Mouse (Mus musculus) Muller cell, postnatal 12 days (primary cell): Measurements from ENCODE around the gene Chmp2b.

Source experiments
- DNase-seq: peaks from one replicate; pipeline ENCODE4 v3.0.0-alpha.2; 2015; ENCODE audit errors: inconsistent ontology term

Chmp2b gene

DNA sequence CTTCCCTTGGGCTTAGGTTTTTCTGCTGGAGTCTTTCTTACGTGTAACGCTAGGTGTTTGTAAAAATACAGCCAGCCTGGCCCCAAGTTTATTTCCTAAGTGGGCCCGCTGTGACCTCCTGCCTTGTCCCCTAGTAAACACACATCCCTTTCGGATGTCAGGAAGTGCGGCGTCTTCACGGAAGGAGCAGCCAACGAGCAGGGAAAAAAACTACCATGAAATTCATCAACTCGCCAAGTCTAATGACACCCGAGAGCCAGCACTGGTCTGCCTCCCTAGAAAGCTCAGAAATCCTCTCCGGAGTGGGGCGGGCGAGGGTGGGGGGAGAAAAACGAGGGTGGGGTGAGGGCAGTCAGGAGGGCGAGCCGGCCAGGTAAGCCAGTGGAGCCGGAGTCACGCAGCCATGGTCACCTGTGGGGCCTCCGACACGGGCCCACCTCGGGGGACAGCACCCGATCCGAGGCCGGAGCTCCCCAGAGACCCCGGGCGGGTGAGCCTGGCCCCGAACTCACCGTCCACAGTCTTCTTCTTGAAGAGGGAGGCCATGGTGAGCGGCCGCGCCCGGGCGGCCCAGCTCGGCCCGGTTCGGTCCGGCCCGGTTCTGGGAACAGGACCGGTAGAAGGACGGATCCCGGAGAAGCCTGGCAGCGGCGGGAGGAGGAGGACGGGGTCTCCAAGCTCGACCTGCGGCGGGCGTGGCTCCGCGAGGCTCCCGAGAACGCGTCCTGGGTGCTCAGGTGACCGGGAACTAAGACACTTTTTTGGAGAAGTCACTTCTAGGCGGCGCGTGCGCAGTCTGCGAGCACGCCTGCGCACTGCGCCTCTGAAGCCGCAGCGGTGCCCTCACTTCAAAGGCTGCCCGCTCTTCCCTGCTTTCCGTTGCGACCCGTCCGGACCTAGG is at the start of gene Chmp2b:
TSS of gene Chmp2b (minus strand) at position 764 of the 901 bp plus-strand sequence.
- DNase-seq = peak; percentile 88

DNA sequence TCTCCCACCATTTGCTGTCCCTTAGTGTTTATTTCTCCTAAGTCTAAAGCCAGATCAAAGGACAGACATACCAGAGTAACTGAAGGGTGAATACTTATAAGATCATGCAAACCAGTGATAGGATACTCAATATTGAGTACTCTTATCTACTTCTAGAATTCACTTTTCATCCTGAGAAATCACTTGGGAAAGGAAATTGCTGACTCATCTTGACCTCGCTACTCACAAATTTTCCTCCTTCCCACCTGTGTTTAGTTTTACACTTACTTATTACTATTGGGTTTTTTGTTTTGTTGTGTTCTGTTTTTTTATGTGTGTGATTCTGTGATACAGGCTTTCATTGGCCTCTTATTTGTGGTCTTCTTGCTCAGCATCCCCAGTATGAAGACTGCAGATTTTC is 49.2 kb upstream of the Chmp2b start:
- no peak for DNase-seq

DNA sequence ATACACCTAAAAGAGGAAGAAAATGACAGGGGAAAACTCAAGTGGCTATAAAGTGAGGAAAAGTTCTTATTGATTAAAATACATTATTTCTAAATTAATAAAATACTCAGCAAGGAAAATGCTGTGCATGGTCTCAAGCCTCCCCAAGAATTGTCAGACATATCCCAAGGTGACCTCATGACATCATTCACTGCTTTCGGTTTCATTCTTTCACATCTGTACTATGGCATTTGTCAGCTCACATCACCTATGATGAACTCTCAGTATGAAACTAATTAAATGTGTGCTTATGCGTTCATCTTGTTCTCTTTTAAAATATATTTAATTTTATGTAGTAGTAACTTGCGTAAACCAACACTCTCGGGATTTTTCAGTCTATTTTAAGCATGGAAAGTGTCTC is 38.3 kb upstream of the Chmp2b start:
- no peak for DNase-seq

DNA sequence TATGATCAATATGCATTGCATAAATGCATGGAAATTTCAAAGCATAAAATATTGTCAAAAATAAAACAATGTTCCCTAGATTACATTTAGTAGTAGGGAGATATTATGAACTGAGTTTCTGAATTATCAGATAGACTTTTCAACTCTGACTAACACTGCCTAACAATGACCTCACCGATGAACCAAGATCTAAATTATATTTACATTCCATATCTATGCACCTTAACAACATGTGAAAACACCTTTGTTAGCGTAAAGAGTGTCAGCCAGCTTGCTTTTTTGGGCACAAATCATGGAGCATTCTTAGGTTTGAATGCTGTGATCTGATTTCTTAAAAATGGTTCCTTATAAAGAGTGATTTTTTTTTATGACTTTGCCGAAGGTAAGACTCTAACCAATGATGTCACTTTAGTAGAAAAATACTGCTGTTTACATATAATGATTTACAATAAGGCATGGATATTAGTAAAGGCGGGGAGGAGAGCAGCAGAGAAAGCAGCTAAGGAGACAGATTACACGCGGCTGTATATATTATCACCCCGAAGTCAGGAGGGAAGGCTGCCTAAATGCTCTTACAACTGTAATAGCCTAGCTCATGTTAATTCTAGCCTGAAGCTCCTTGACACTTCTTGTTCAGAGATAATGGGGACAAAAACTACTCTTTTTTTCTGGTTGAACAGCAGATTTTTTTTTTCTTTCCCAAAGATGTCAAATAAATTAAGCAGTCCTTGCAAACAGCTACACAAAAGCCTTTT is 23.8 kb upstream of the Chmp2b start:
- no peak for DNase-seq

DNA sequence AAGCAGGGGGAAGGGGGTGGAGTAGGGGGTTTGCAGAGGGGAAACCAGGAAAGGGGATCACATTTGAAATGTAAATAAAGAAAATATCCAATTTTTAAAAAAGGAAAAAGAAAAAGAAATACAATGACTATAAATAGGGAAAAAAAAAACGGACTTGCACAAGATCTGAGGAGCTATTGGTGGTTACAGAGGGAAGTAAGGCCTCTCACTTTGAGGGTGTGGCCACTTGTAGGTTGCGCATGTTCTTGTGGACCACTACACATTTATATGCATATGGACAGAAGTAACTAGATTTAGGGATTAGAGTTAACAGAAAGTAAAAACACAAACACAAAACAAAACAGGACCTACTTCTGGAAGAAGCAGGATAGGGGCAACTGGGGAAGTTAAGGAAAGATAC is 23.2 kb upstream of the Chmp2b start:
- DNase-seq = no peak

DNA sequence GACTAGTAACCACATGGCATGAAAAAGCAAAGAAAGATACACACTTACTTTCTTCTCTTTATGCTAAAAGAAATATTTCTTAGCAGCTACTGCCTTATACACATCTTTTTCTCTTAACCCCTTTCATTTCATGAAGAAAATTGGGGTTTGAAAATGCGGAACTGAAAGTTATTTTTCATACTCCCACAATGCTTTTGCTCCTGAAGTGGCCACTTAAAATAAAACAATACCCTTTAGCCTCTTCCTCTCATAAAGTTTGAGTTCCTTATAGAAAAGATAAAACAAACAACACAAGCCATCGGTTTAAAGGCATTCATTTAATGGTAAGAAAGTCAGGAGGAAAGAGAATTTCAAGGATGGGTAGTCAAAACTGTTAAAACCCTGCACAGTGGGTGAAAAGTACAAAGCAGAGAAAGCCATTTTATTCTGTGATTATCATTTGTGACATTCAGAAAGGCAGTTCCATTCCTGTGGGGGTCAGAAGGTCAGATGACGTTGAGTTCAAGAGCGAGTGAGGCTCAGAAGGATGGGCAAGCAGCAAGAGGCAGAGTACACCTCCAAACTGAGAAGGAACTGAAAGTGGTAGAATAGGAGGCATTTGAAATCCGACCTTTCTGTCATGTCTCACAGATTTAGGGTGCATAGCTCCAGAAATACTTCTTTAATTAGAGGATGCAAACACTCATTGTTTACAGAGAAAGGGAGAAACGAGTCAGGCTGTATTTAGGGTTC is 14.9 kb upstream of the Chmp2b start:
- no peak for DNase-seq

DNA sequence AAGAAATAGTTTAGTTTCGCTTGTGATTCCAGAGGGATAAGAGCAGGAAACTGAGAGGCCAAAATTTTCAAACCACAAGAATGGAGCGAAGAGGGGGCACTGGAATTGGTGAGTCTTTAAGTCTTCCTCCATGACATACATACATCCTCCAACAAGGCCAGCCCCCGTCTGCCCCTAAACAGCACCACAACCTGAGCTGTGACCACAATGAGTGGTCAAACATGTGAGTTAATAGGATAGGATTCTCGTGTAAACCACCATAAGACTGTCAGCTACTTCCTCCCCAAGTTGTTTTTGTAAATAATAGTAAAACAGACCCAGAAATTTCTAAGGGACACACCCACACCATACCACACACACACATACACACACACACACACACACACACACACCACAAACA is 6.3 kb upstream of the Chmp2b start:
- DNase-seq = no peak

DNA sequence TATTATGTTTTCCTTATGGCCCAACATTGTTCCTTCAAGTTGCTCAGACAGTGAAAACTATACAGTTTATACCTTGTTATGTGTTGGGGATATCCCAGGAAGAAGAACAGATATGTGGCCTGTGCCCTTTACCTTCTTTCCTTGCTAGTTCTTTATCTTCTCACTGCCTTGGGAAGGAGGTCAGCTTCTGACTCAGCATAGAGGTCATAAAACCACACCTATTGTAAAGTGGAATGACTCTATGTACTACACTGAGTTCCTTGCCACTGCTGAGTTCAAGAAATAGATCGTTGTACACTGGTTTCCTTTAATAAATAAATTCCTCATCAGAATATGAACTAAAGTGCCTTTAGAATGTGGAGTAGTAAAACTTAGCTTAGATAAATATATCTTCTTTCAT is 2.4 kb upstream of the Chmp2b start:
- DNase-seq = no peak

DNA sequence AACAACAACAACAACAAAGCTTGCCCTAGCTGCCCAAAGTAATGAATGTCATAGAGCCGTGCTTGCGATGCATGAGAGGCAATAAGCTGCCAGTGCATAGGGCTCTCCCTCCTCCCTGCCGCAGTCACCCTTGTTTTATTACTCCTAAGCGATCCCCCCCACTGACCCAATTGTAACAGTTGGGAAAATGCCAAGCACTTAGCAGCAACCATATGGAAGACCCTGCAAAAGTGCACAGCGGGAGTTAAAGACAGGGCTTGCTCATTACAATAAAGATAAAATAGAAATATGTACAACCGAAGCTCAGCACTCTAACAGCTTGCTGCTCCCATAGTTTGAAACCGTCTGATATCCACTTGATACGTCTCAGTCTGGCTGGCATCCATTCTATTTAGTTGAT is 1.8 kb upstream of the Chmp2b start:
- DNase-seq = no peak

DNA sequence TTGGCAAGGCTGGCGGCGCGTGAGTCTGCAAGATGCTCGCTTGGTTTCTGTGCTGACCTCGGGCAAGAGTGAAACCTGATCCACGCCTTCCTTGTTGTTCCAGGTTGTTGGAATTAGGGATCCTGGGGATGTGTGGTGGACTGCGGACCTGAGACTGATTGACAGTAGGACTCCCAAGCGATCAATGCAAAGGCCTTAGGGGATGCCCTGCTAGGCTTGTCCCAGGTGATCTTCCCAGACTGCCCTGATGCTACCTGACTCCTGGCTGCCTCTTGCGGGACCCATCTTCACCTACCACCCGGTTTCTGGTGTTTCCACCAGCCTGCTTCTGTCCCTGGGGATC is 309 bp upstream of the Chmp2b start:
- no peak for DNase-seq

DNA sequence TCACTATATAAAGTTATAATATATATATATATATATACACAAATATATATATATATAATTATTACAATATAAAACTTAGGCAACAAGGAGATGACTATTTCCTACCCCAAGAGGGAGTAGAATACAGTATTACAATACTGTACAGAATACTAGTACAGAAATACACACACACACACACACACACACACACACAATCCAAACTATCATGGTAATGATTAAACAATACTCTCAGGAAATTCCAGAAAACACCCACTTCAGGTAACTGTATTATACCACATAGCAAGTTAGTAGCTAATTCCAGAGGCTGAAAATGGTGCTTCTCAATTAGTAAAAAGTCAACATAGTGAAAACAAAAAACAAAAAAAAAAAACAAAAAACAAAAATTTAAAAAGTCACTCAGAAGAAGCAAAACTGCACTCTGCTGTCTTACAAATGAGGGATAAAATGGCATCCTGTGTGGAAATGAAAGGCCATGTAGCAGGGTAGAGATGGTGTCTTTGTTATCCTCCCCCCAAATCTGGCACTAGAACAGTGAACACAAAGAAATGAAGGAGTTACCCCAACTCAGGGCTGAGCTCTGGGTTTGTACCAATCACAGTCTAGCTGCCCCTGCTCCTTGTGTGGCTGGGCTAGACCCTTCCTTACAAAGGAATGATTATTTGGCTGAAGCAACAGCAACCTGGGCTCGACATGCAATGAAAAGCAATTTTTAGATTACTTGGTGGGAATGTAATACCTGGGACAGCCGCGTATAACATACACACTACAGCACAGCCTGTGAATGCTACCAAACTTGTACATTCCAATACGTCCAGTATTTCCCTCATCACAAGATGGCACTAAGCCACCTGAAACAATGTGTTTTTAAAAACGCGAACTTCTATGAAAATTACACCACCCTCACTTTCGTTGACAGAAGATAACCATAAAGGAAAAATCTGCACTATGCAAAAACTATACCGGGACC is 1.2 kb downstream of the Chmp2b start:
- peak; percentile 43 for DNase-seq

DNA sequence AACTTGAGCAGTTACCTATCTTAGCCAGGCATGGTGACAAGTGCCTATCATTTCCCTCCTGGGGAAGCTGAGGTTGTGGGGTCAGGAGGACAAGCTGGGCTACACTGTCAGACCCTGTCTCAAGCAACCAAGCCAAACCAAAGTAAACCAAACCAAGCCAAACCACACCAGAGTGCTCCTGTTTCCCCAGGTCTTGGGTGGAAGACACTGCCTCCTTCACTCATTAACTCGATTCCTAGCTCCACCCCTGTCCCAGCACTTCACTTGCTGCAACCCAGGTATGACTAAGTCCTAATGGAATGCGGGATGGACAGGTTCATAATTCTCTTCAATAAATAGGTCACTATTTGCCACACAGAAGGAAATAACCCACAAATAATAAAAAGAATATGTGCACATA is 2.9 kb downstream of the Chmp2b start:
- peak; percentile 63 for DNase-seq

DNA sequence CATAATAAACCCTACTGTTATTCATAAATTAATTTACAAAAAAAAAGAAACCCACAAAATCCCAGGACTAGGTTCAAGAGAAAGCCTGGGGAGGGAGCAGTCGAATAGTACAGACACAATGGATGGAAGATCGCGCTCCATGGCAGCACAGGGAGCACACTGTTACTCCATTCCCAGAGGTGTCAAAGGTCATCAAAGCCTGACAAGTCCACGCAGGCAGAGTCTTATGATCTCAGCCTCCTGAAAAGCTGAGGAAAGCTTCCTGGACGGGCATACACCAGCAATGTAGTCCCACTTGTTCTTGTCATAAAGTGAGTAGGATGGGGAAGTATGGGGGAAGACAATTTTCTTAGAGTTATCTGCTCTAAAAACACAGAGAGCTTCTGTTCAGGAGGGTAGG is 5.2 kb downstream of the Chmp2b start:
- no peak for DNase-seq

DNA sequence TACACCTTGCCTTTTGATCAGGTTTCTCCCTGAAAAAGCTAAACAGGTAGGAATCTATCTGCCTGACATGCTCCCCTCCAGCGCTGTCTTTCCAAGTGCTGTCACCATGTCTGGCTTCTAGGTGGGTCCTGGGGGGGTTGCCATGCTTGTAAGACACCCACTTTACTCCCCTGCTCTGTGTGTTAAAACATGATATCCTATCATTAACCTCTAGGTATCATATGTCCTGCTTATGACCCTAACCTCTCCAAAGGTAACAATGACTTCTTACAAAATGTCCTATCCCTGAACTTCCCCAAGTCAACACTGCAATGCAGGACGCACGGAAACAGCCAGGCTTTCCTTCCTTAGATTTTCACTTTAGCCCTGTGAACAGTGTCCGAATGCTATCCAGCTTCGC is 8.3 kb downstream of the Chmp2b start:
- no peak for DNase-seq

DNA sequence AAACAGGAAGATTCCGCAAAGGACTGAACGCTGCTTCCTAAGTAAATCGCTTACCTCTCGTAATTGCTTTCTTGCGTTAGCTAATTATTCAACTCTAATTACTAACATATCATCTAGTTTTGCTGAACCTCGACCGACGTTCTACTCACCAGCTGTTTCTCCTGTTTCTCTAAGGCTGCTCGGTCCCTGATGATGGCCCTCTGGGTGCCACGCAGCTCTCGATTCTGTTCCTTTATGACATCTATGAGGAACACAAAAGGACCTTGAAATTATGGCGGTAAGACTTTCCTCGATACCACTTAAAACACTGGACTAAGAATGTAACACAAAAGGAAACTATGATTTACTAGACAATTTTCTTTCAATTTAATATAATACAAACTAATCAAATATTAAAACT is 11.7 kb downstream of the Chmp2b start:
- DNase-seq = no peak

DNA sequence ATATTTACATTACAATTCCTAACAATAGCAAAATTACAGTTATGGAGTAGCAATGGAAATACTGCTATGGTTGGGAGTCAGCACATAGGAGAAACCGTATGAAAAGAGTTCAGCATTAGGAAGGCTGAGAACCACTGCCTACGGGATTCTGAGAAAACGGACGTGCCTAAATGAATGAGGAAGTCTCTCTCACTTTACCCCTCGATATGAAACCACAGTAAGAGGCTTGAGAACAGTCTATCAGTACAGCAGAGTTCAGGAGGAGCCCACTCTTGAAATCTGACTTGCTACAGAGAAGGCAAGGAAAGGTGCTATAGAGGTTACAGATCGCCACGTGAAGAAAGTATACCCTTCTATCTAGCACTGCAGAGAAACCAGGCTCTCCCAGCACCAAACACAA is 13.6 kb downstream of the Chmp2b start:
- DNase-seq = no peak

DNA sequence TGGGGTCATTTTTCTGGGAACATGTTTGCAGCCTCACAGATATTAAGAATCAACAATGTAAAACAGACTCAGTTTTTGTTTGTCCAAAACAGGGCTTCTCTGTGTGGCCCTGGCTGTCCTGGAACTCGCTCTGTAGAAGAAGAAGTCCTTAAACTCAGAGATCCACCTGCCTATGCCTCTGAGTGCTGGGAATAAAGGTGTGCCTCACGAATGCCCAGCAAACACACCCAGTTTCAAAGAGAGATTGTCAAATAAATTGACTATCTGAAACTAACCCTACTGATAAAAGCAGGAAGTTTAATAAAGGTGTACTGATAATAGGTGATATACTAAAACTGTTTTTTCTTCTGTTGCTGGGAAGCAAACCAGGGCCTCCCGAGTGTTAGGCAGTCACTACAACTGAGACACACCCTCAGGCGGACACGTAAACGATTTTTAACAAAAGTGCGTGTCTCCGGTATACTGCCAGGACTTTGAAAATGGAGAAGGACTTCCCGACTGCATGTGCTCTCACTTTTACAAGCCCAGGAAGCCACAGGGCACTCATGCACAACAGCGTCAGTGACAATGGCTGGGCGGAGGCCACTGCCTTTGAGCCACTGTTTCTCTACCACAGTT is 18.7 kb downstream of the Chmp2b start:
- no peak for DNase-seq

DNA sequence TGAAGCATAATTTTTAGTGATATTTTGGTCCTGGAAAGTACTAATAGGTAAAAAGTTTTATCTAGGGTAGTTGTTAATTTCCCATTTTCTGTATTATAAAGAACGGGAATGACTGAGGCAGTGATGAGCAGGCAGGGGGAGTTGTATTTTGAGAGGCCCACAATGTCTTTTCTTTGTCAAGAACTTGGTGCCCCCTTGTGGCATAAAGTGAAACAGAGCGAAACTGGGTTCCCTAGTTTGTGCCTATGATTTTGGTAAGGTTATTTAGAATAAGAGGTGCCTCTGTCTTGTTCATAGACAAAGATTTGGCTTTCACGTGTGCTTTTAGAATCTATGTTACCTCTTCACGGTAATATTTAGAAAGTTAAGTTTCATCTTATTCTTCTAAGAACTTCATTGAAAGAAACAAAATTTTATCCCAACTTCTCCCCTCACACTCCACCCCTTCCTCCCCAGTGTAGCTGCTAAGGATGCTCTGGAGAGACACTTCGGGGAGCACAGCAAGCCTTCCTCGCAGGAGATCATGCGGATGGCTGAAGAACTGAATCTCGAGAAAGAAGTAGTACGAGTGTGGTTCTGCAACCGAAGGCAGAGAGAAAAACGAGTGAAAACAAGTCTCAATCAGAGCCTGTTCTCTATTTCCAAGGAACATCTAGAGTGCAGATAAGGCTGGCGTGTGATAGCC is 29.1 kb downstream of the Chmp2b start:
- DNase-seq = peak; percentile 9

DNA sequence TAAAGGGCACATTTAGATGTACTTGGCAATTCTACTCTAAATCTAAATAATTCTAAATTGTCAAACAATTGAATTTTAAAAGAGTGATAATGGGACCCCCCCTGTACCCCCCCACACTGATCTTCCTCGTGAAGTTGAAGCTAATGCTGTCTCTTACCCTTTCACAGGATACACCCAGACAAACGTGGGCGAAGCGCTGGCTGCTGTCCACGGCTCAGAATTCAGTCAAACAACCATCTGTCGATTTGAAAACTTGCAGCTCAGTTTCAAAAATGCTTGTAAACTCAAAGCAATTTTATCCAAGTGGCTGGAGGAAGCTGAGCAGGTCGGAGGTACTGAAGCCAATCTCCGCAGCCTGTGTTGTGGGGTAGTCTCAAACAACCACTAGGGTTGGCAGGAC is 30.9 kb downstream of the Chmp2b start:
- DNase-seq = no peak

DNA sequence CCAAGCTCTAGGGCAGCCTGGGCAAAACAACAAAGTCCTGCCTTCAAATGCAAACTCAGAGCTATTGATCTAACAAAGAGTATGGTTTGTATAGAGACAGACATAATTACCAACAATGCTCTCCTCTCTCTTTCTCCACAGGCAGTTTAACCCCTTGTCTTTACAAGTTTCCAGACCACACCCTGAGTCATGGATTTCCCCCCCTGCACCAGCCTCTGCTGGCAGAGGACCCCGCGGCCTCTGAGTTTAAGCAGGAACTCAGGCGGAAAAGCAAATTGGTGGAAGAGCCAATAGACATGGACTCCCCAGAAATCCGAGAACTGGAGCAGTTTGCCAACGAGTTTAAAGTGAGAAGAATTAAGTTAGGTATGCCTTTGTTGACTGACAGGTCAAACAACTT is 32.9 kb downstream of the Chmp2b start:
- DNase-seq = peak; percentile 20
